Mouse (Mus musculus): ENCODE results near the gene Olfr1154. TPM values are rescaled to one million over a fixed set of nuclear protein-coding genes. Genes with fewer than 3 reads are reported as not detected.

The Olfr1154 gene
- total RNA-seq (2023), result not detected

GRCm38 (mm10) chr2:87905066-87905465 is at the start of gene Olfr1154:
TSS of gene Olfr1154 (minus strand) at chr2:87905166.

DNA sequence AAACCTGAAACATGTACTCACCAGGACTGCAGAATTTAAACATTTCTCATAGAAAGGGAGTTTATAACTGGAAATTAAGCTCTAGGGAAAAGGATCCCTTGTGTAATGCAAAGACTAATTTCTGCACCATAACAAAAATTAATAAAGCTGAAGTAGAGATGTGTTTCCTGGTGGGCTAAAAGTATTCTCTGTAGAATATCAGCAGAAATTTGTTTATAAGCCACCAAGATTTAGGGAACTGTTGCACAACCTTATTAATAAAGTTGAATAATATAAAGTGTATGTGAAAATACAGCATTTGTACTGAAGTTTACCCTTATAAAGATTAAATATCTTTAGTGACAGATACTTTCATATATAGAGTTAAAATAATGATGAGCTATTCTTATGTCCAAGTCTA is 48.0 kb upstream of the Olfr1154 start, which contains the start of gene Olfr1156:
Olfr1156 (minus strand) TSS at position 101 of the 400 bp plus-strand sequence.

DNA sequence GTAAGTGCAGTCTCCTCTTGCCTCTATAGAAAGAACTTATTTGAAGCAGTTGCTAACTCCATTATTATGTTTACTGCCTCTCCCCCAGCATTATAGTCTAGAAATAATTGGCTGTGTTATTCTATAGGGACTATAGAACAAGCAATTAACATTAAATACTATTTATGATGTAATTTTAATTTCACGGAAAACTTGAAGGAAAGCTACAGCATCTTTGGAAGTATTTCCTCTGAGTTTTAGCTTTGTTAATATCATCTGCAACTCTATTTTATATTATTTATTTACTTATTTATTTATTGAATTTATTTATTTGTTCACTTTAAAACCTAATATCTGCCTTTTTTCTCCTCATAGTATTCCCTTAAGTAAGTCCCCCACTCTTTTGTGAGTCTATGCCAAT is 40.1 kb upstream of the Olfr1154 start, which contains the start of gene Olfr1155:
Olfr1155 (minus strand) TSS at position 101 of the 400 bp plus-strand sequence.

GRCm38 (mm10) chr2:87894662-87895061 is 10.3 kb downstream of the Olfr1154 start, which contains the start of gene Olfr1153:
TSS of gene Olfr1153 (plus strand) at chr2:87894962.

DNA sequence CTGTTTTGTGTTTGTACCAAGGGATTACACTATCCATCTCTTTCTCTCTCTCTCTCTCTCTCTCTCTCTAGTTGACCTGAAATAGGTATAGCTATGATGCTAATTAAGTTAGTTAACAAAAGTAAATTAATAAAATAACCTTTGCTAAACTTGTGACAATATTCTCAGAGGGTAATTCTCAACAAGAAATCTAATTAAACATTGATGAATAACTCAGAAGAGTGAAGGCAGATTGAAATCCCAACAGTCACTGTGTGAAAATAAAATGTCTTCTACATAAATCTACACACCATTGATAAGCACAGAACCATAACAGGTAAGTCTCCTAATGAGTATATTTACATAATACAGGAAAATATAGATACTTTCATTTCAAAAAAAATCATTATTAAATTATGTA is 38.8 kb downstream of the Olfr1154 start, which contains the start of gene Olfr1152:
Olfr1152 (plus strand) TSS at position 301 of the 400 bp plus-strand sequence.

DNA sequence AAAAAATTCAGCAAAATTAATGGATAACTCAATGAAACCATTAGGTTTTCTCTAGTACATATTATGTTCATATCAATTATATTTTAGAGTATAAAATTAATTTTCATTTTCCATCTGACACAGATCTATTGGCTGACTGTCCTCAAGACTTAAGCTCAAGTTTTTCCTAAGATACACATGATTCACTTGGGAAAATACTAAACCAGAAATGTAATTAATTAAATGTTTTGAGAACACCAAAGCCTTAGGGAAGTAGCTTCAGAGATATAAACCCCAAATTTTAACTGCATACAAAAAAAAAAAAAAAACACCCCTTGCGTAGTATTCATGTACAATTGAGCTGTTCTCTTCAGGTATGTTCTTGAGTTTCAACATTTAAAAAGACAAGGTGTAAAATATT is 49.4 kb downstream of the Olfr1154 start, which contains the start of gene Olfr1151:
Olfr1151 (plus strand) TSS at position 301 of the 400 bp plus-strand sequence.

Other genes starting within 250 kb of the Olfr1154 start
- not detected for gene Olfr1134, start 246.7 kb downstream of the Olfr1154 start, total RNA-seq (2023)
- not detected for gene Olfr1135, start 231.5 kb downstream of the Olfr1154 start, total RNA-seq (2023)
- not detected for gene Olfr1136, start 211.2 kb downstream of the Olfr1154 start, total RNA-seq (2023)
- gene Olfr1137, start 192.0 kb downstream of the Olfr1154 start, total RNA-seq (2023), result not detected
- gene Olfr1138, start 165.2 kb downstream of the Olfr1154 start, total RNA-seq (2023), result not detected
- not detected for gene Olfr1140, start 161.4 kb downstream of the Olfr1154 start, total RNA-seq (2023)
- not detected for gene Olfr1141, start 151.2 kb downstream of the Olfr1154 start, total RNA-seq (2023)
- gene Olfr152, start 125.7 kb downstream of the Olfr1154 start, total RNA-seq (2023), result not detected
- not detected for gene Olfr1143, start 104.6 kb downstream of the Olfr1154 start, total RNA-seq (2023)
- gene Olfr1145, start 95.3 kb downstream of the Olfr1154 start, total RNA-seq (2023), result not detected
- not detected for gene Olfr1148, start 74.6 kb downstream of the Olfr1154 start, total RNA-seq (2023)
- not detected for gene Olfr1150-ps1, start 61.2 kb downstream of the Olfr1154 start, total RNA-seq (2023)
- gene Olfr1151, start 49.3 kb downstream of the Olfr1154 start, total RNA-seq (2023), result not detected
- not detected for gene Olfr1152, start 38.7 kb downstream of the Olfr1154 start, total RNA-seq (2023)
- gene Olfr1153, start 10.2 kb downstream of the Olfr1154 start, total RNA-seq (2023), result not detected
- gene Olfr1155, start 40.0 kb upstream of the Olfr1154 start, total RNA-seq (2023), result not detected
- not detected for gene Olfr1156, start 47.9 kb upstream of the Olfr1154 start, total RNA-seq (2023)
- gene Olfr1157, start 63.1 kb upstream of the Olfr1154 start, total RNA-seq (2023), result not detected
- gene Olfr74, start 69.5 kb upstream of the Olfr1154 start, total RNA-seq (2023), result not detected
- gene Olfr1158, start 84.9 kb upstream of the Olfr1154 start, total RNA-seq (2023), result not detected
- not detected for gene Olfr1160, start 103.1 kb upstream of the Olfr1154 start, total RNA-seq (2023)
- not detected for gene Olfr1161, start 117.6 kb upstream of the Olfr1154 start, total RNA-seq (2023)
- not detected for gene Olfr73, start 132.5 kb upstream of the Olfr1154 start, total RNA-seq (2023)
- not detected for gene Olfr1162, start 146.0 kb upstream of the Olfr1154 start, total RNA-seq (2023)
- gene Olfr1163, start 166.7 kb upstream of the Olfr1154 start, total RNA-seq (2023), result not detected
- not detected for gene Olfr1164, start 188.8 kb upstream of the Olfr1154 start, total RNA-seq (2023)
- gene Olfr1166, start 223.1 kb upstream of the Olfr1154 start, total RNA-seq (2023), result not detected